ENCODE assay signal across 19 mouse cellular contexts in the genomic region with DNA sequence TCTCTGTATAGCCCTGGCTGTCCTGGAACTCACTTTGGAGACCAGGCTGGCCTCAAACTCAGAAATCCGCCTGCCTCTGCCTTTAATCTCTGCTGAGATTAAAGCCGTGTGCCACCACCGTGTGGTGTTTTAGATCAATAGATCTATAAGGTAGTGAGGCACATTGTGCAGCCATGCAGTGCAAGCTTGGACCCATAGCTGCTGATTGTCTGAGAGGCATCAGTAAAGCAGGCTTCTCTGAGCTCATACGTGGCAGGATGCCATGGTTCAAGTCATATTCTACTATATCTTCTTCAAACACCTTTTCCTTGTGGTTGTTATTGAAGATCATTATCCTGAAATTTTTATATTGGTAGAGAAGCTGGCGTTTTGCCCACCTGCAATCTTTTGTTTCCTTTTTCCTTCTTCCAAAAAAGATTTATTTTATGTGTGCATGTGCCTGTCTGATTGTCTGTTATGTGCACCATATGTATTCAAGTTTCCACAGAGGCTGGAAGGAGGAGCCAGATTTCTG.
"Had no signal": no experiment of that assay in that cellular context is flagged by ENCODE, and none has a peak within 500 bp of the region (broad histone marks: within the 10 kb centered on the region; RNA-seq: fewer than 3 reads in every experiment).

No protein-coding gene starts in this region.

- H3K36me3 ChIP-seq: limb, embryonic 13.5 days; liver, embryonic 13.5 days; lung, embryonic 15.5 days; midbrain, embryonic 12.5 days; midbrain, embryonic 15.5 days; neural tube, embryonic 12.5 days; neural tube, embryonic 15.5 days had no signal

- ATAC-seq: intestine, embryonic 16.5 days; midbrain, embryonic 15.5 days had no signal

- H3K4me3 ChIP-seq: limb, embryonic 13.5 days; liver, embryonic 13.5 days; lung, embryonic 15.5 days; midbrain, embryonic 12.5 days; midbrain, embryonic 15.5 days; neural tube, embryonic 12.5 days; neural tube, embryonic 15.5 days had no signal

- H3K27me3 ChIP-seq: limb, embryonic 13.5 days; liver, embryonic 13.5 days; lung, embryonic 15.5 days; midbrain, embryonic 12.5 days; midbrain, embryonic 15.5 days; neural tube, embryonic 12.5 days; neural tube, embryonic 15.5 days had no signal

- H3K4me1 ChIP-seq: liver, embryonic 13.5 days; lung, embryonic 15.5 days; midbrain, embryonic 12.5 days; midbrain, embryonic 15.5 days; neural tube, embryonic 12.5 days; neural tube, embryonic 15.5 days had no signal

- H3K4me2 ChIP-seq: limb, embryonic 13.5 days; liver, embryonic 13.5 days; lung, embryonic 15.5 days; midbrain, embryonic 12.5 days; midbrain, embryonic 15.5 days; neural tube, embryonic 12.5 days; neural tube, embryonic 15.5 days had no signal

- H3K9ac ChIP-seq: limb, embryonic 13.5 days; liver, embryonic 13.5 days; lung, embryonic 15.5 days; midbrain, embryonic 12.5 days; midbrain, embryonic 15.5 days; neural tube, embryonic 12.5 days; neural tube, embryonic 15.5 days had no signal

- H3K27ac ChIP-seq: limb, embryonic 13.5 days; liver, embryonic 13.5 days; lung, embryonic 15.5 days; midbrain, embryonic 12.5 days; midbrain, embryonic 15.5 days; neural tube, embryonic 12.5 days; neural tube, embryonic 15.5 days had no signal

- H3K9me3 ChIP-seq: limb, embryonic 13.5 days; liver, embryonic 13.5 days; lung, embryonic 15.5 days; midbrain, embryonic 12.5 days; midbrain, embryonic 15.5 days; neural tube, embryonic 12.5 days; neural tube, embryonic 15.5 days had no signal

- DNase-seq: kidney, adult 18-20 months; kidney, adult 9 months; kidney, postnatal 14 days; kidney, postnatal 4 days; left cerebral cortex, postnatal 4 days; liver, embryonic 13.5 days; lung, postnatal 10 days; lung, postnatal 36 days; right cerebral cortex, adult 18-20 months; right cerebral cortex, postnatal 14 days; right cerebral cortex, postnatal 4 days; thymus, postnatal 25 days had no signal
